Mouse (Mus musculus) G1E (cell line): Measurements from ENCODE around the gene Retnla. TPM values are rescaled to one million over a fixed set of nuclear protein-coding genes. Genes with fewer than 3 reads are reported as not detected.
"Not testable (repeated sequence)": the region's sequence is repeated elsewhere in the genome, so short reads cannot be mapped to it uniquely, and the experiment has no call there.

Experiments
- ATAC-seq: 2 replicates; pipeline ENCODE4 v1.8.0; 2016; ENCODE audit warnings: mild to moderate bottlenecking; ENCODE audit not compliant: insufficient number of reproducible peaks, poor library complexity, low FRiP score, severe bottlenecking; ENCODE audit errors: extremely low read depth
- DNase-seq: peaks from one replicate; pipeline ENCODE4 v3.0.0; 2012; ENCODE audit warnings: low spot score
- H3K27me3 ChIP-seq: 2 replicates; pipeline ENCODE4 v1.6.1; 2012; ENCODE audit warnings: mild to moderate bottlenecking, low read length, inconsistent platforms; ENCODE audit not compliant: insufficient read depth
- H3K36me3 ChIP-seq: replicated peaks from 2 replicates; pipeline ENCODE3; 2012; ENCODE audit warnings: mild to moderate bottlenecking, inconsistent platforms
- H3K4me1 ChIP-seq: 2 replicates; pipeline ENCODE4 v1.6.1; 2012; ENCODE audit warnings: low read depth, low read length, inconsistent platforms, mixed read lengths; ENCODE audit not compliant: insufficient read depth
- H3K4me3 ChIP-seq: 2 replicates; pipeline ENCODE4 v1.5.1; 2012; ENCODE audit warnings: low read depth, mild to moderate bottlenecking, inconsistent platforms, low read length, moderate library complexity, mixed read lengths
- H3K9me3 ChIP-seq: replicated peaks from 2 replicates; pipeline ENCODE4 v1.6.1; 2012; ENCODE audit warnings: inconsistent platforms
- CTCF ChIP-seq: IDR thresholded peaks from 2 replicates; pipeline ENCODE4 v1.5.1; 2012; ENCODE audit warnings: low read depth, low read length, inconsistent platforms, mixed read lengths
- GATA1 ChIP-seq: IDR thresholded peaks from 2 replicates; pipeline ENCODE4 v1.6.1; 2012; ENCODE audit warnings: borderline replicate concordance, low read length, inconsistent platforms, mixed read lengths
- GATA2 ChIP-seq: IDR thresholded peaks from 2 replicates; pipeline ENCODE4 v1.6.1; 2012; ENCODE audit warnings: low read depth, low read length, inconsistent platforms, borderline replicate concordance
- POLR2AphosphoS5 ChIP-seq: IDR thresholded peaks from 2 replicates; pipeline ENCODE4 v1.6.1; 2012; ENCODE audit warnings: low read depth, low read length, inconsistent platforms; ENCODE audit not compliant: insufficient replicate concordance
- TAL1 ChIP-seq: conservative IDR thresholded peaks from 2 replicates; pipeline ENCODE4 v1.6.1; 2012; ENCODE audit warnings: low read depth, low read length, inconsistent platforms, mixed read lengths
- polyA plus RNA-seq: library from polyadenylated mRNA; stranded (reverse); fragments of >175 nt; gene quantifications from 2 replicates; pipeline ENCODE4 v1.2.3, GENCODE M21; 2012
- total RNA-seq, 2 experiments: library from RNA; stranded (forward) in 1 of 2; stranded (reverse) in 1 of 2; fragments of 200-1000 nt in 1 of 2; fragments of >200 nt in 1 of 2; fragmentation: Nextera tagmentation in 1 of 2; gene quantifications; 2 replicates each; pipeline ENCODE4 v1.2.3; 2014 to 2017

Gene Retnla
- total and polyA plus RNA-seq, 3 experiments, result not detected

GRCm38 (mm10) chr16:48832055-48832454, 10.3 kb upstream of the Retnla start:
- H3K27me3 ChIP-seq, result no peaks in the 10 kb centered on the region
- no peak for ATAC-seq
- H3K36me3 ChIP-seq, result no peaks in the 10 kb centered on the region
- H3K4me1 ChIP-seq, result peaks cover 9% of the 10 kb centered on the region
- TF ChIP-seq TAL1 (no peak), GATA1 (no peak), CTCF (no peak), POLR2AphosphoS5 (no peak), GATA2 (no peak)
- no peak overlapping the region for H3K4me3 ChIP-seq
- no peak for DNase-seq
- H3K9me3 ChIP-seq, result no peaks in the 10 kb centered on the region

GRCm38 (mm10) chr16:48833626-48834025, 8.7 kb upstream of the Retnla start:
- H3K9me3 ChIP-seq, H3K27me3 ChIP-seq, H3K4me1 ChIP-seq, H3K4me3 ChIP-seq, H3K36me3 ChIP-seq, DNase-seq: not testable (repeated sequence)
- ATAC-seq, result peak; percentile 63; the same call in 1 of the 2 replicates

- Histone ChIP-seq H3K4me1 (peaks cover 3% of the 10 kb centered on the region), H3K4me3 (no peak overlapping the region), H3K27me3 (no peaks in the 10 kb centered on the region), H3K36me3 (no peaks in the 10 kb centered on the region), H3K9me3 (no peaks in the 10 kb centered on the region)
- no peak for TF ChIP-seq TAL1
- no peak for TF ChIP-seq CTCF
- TF ChIP-seq POLR2AphosphoS5, result no peak
- no peak for TF ChIP-seq GATA2
- TF ChIP-seq GATA1, result no peak
- ATAC-seq (no peak), DNase-seq (no peak)
Observed at GRCm38 (mm10) chr16:48843671-48844386, 1.5 kb downstream of the Retnla start.

GRCm38 (mm10) chr16:48865004-48865403, 22.7 kb downstream of the Retnla start:
- H3K4me3 ChIP-seq, H3K9me3 ChIP-seq, ATAC-seq, DNase-seq, H3K27me3 ChIP-seq, H3K36me3 ChIP-seq: not testable (repeated sequence)
- H3K4me1 ChIP-seq, result peaks cover 56% of the 10 kb centered on the region

GRCm38 (mm10) chr16:48867690-48868089, 25.3 kb downstream of the Retnla start:
- Histone ChIP-seq H3K27me3 (no peaks in the 10 kb centered on the region), H3K9me3 (no peaks in the 10 kb centered on the region), H3K4me3 (no peak overlapping the region; the same call in 1 of the 2 replicates), H3K36me3 (no peaks in the 10 kb centered on the region), H3K4me1 (peaks cover 59% of the 10 kb centered on the region)
- ATAC-seq (peak; percentile 74), DNase-seq (no peak)
- TF ChIP-seq TAL1 (peak; percentile 30), GATA2 (no peak)

GRCm38 (mm10) chr16:48868663-48869062, 26.3 kb downstream of the Retnla start:
- no peaks in the 10 kb centered on the region for H3K9me3 ChIP-seq
- DNase-seq (peak; percentile 8), ATAC-seq (peak; percentile 80)
- H3K36me3 ChIP-seq, result no peaks in the 10 kb centered on the region
- no peaks in the 10 kb centered on the region for H3K27me3 ChIP-seq
- H3K4me3 ChIP-seq, result no peak overlapping the region
- peaks cover 59% of the 10 kb centered on the region for H3K4me1 ChIP-seq
- TF ChIP-seq TAL1 (peak; percentile 72), GATA2 (no peak)

GRCm38 (mm10) chr16:48869671-48870070, 27.3 kb downstream of the Retnla start:
- no peaks in the 10 kb centered on the region for H3K27me3 ChIP-seq
- H3K4me1 ChIP-seq, result peaks cover 53% of the 10 kb centered on the region
- no peaks in the 10 kb centered on the region for H3K9me3 ChIP-seq
- no peak overlapping the region for H3K4me3 ChIP-seq
- ATAC-seq (no peak), DNase-seq (no peak)
- H3K36me3 ChIP-seq, result no peaks in the 10 kb centered on the region
- TF ChIP-seq GATA2 (no peak), GATA1 (no peak), CTCF (no peak), TAL1 (no peak), POLR2AphosphoS5 (no peak)
